Mouse (Mus musculus) limb, embryonic 14.5 days (tissue): Measurements from ENCODE around the gene Ap2b1. TPM values are rescaled to one million over a fixed set of nuclear protein-coding genes. Genes with fewer than 3 reads are reported as not detected.
A peak's percentile ranks its signal among the peaks of the same experiment; 100 is the strongest.

ENCODE experiments used
- ATAC-seq: fragments of 200-750 bp; cut with Nextera tagmentation; 2 replicates; pipeline ENCODE4 v1.8.0; 2017; ENCODE audit warnings: low read depth, moderate number of reproducible peaks, moderate TSS enrichment; ENCODE audit not compliant: low FRiP score
- DNase-seq: peaks from one replicate; pipeline ENCODE4 v3.0.0-alpha.2; 2015; ENCODE audit warnings: low spot score
- H3K27ac ChIP-seq: fragments of 300-500 bp; sonication (generic); replicated peaks from 2 replicates; pipeline ENCODE4 v1.5.1; 2014; ENCODE audit warnings: low read depth, mild to moderate bottlenecking, low read length, moderate library complexity, mixed read lengths
- H3K27me3 ChIP-seq: fragments of 300-500 bp; sonication (generic); 2 replicates; pipeline ENCODE4 v1.6.1; 2014; ENCODE audit warnings: low read length, mixed read lengths; ENCODE audit not compliant: control insufficient read depth, insufficient read depth
- H3K36me3 ChIP-seq: fragments of 300-500 bp; sonication (generic); 2 replicates; pipeline ENCODE4 v1.6.1; 2014; ENCODE audit warnings: mild to moderate bottlenecking, low read length, moderate library complexity, mixed read lengths; ENCODE audit not compliant: control insufficient read depth, insufficient read depth
- H3K4me1 ChIP-seq: fragments of 300-500 bp; sonication (generic); 2 replicates; pipeline ENCODE4 v1.6.1; 2014; ENCODE audit warnings: antibody characterized with exemption, low read length, mixed read lengths; ENCODE audit not compliant: control insufficient read depth, insufficient read depth
- H3K4me2 ChIP-seq: fragments of 300-500 bp; sonication (generic); replicated peaks from 2 replicates; pipeline ENCODE4 v1.6.1; 2014; ENCODE audit warnings: low read depth, mild to moderate bottlenecking, low read length, moderate library complexity; ENCODE audit not compliant: severe bottlenecking
- H3K4me3 ChIP-seq: fragments of 300-500 bp; sonication (generic); replicated peaks from 2 replicates; pipeline ENCODE4 v1.5.1; 2014; ENCODE audit warnings: low read length
- H3K9ac ChIP-seq: fragments of 300-500 bp; sonication (generic); 2 replicates; pipeline ENCODE4 v1.6.1; 2014; ENCODE audit warnings: mild to moderate bottlenecking, low read depth, low read length, moderate library complexity; ENCODE audit not compliant: severe bottlenecking
- H3K9me3 ChIP-seq: fragments of 300-500 bp; sonication (generic); 2 replicates; pipeline ENCODE4 v1.6.1; 2016; ENCODE audit warnings: low read length; ENCODE audit not compliant: control insufficient read depth
- POLR2A ChIP-seq: fragments of 200-500 bp; IDR thresholded peaks from 2 replicates; pipeline ENCODE4 v1.8.0; 2012; ENCODE audit warnings: inconsistent platforms, mild to moderate bottlenecking, moderate library complexity, borderline replicate concordance; ENCODE audit not compliant: insufficient read depth, insufficient read length; ENCODE audit errors: extremely low read depth
- WGBS: fragments of 180-500 bp; shearing (Covaris S2); extraction: QIAGEN DNeasy Blood & Tissue Kit; methylation state at CpG from one replicate; pipeline ENCODE4 v1.1.7; 2014; 5-methylcytosine and 5-hydroxymethylcytosine counted together
- polyA plus RNA-seq, 2 experiments: library from polyadenylated mRNA; depleted of rRNA in 1 of 2; stranded (reverse) in 1 of 2; unstranded in 1 of 2; fragments of >200 nt; fragmentation: Nextera tagmentation in 1 of 2; extraction: Ambion mirVana in 1 of 2; gene quantifications; 2 replicates each; pipeline versions ENCODE4 v1.2.1 to v1.2.3; 2012 to 2014

The Ap2b1 gene
- polyA plus RNA-seq, 2 experiments = 49.6 to 62.4 TPM

DNA sequence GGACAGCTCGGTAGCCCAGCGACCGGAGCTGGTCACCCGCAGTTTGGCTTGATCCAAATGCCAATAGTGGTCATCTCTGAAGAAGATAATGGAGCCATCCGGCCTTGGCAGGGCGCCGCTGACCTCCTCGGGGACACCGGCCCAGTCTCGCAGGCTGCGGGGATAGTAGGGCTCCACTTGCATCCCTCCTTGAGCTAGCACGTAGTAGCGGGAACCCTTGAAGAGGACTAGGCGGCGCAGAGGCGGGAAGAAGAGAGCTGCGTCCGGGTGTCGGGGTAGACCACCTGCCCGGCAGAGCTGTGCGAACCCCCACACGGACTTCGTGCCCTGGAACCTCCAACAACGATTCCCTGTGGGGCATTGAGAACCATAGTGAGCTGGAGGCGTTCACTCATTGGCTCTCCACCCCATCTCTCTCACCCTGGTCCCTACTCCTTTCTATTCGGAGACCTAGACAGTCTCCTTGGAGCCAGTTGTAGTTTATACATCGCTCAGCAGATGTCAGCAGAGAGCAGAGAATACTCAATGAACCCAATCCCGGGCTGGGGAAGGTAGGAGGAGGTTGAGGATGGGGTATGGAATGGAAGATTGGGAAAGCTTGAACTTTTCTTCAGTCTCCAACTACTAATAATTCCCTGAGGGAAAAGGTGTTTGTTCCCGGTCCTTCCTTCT, 143.9 kb downstream of the Ap2b1 start:
- peak; percentile 85 for DNase-seq
- Histone ChIP-seq H3K9me3 (no peaks in the 10 kb centered on the region), H3K4me2 (peak overlapping the region; percentile 39), H3K4me1 (no peaks in the 10 kb centered on the region; the same call in 1 of the 2 replicates), H3K27ac (no peak overlapping the region), H3K4me3 (peak overlapping the region; percentile 13), H3K27me3 (peaks cover 56% of the 10 kb centered on the region), H3K9ac (no peak overlapping the region), H3K36me3 (no peaks in the 10 kb centered on the region)
- no peak; the same call in 1 of the 2 replicates for ATAC-seq
- no peak for TF ChIP-seq POLR2A
- 13% methylated on average over 27 of the region's 29 CpGs for WGBS

GRCm38 (mm10) chr11:83443824-83444223, 145.0 kb downstream of the Ap2b1 start:
- Histone ChIP-seq H3K27ac (no peak overlapping the region), H3K9ac (no peak overlapping the region), H3K4me3 (no peak overlapping the region), H3K9me3 (no peaks in the 10 kb centered on the region), H3K4me1 (peaks cover 4% of the 10 kb centered on the region; the same call in 1 of the 2 replicates), H3K27me3 (peaks cover 56% of the 10 kb centered on the region), H3K4me2 (no peak overlapping the region), H3K36me3 (no peaks in the 10 kb centered on the region)
- DNase-seq (no peak), ATAC-seq (no peak)
- no peak for TF ChIP-seq POLR2A
- WGBS = 4% methylated on average over 7 of the region's 7 CpGs

DNA sequence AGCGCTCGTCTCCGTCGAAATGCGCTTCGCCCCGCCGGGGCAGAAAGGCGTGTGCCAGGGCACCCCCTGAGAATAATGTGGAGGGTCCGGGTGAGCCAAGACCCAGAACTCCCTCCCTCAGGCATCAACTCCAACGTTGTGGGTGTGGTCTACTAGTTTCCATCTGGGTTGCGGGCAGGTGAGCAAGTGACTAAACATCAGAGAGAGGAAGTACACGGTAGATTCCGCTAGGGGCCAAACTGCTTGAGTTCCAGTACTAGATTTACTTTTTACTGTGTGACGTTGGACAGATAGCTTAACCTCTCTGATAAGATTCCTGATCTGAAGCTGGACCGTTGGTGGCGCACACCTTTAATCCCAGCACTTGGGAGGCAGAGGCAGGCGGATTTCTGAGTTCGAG, 146.2 kb downstream of the Ap2b1 start:
- no peak overlapping the region for H3K9ac ChIP-seq
- peaks cover 9% of the 10 kb centered on the region; the same call in 1 of the 2 replicates for H3K4me1 ChIP-seq
- no peaks in the 10 kb centered on the region for H3K9me3 ChIP-seq
- no peaks in the 10 kb centered on the region for H3K36me3 ChIP-seq
- H3K4me2 ChIP-seq = peak overlapping the region; percentile 35
- no peak for TF ChIP-seq POLR2A
- H3K27ac ChIP-seq = no peak overlapping the region
- DNase-seq (no peak), ATAC-seq (no peak)
- 31% methylated on average over 19 of the region's 19 CpGs for WGBS
- H3K27me3 ChIP-seq = peaks cover 56% of the 10 kb centered on the region
- H3K4me3 ChIP-seq = peak overlapping the region; percentile 15

DNA sequence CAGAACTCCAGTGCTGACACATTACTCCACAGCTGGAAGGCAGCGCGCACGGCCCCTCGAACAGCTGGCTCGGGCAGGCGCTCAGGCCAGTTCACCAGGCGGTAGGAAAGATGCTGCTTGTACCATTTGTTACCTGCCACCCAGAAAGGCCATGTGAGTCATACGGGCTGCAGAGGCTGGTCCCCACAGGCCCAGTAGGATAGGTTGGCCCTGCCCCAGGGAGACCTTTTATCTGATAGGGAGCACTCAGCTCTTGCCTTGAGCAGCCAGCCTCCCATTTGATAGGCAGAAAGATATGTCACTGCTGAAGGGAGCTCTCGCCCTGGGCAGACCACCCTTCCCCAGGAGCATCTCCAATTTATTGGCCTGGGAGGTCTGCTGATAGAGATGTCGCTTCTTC, 148.8 kb downstream of the Ap2b1 start:
- 68% methylated on average over 10 of the region's 10 CpGs for WGBS
- no peak overlapping the region for H3K9ac ChIP-seq
- H3K9me3 ChIP-seq = no peaks in the 10 kb centered on the region

GRCm38 (mm10) chr11:83448021-83448926, 149.4 kb downstream of the Ap2b1 start:
- Histone ChIP-seq H3K27ac (no peak overlapping the region), H3K4me2 (no peak overlapping the region), H3K4me3 (no peak overlapping the region), H3K9ac (no peak overlapping the region), H3K27me3 (peaks cover 33% of the 10 kb centered on the region), H3K4me1 (peaks cover 9% of the 10 kb centered on the region; the same call in 1 of the 2 replicates), H3K9me3 (no peaks in the 10 kb centered on the region), H3K36me3 (no peaks in the 10 kb centered on the region)
- no peak for ATAC-seq
- no peak for DNase-seq
- 41% methylated on average over 15 of the region's 16 CpGs for WGBS
- TF ChIP-seq POLR2A = no peak

More for the DNA sequence above, 148.8 kb downstream of the Ap2b1 start:
- Histone ChIP-seq H3K36me3 (no peaks in the 10 kb centered on the region), H3K4me2 (no peak overlapping the region), H3K27me3 (peaks cover 39% of the 10 kb centered on the region), H3K27ac (no peak overlapping the region), H3K4me1 (peaks cover 9% of the 10 kb centered on the region; the same call in 1 of the 2 replicates), H3K4me3 (no peak overlapping the region)
- no peak for DNase-seq
- ATAC-seq = no peak
- no peak for TF ChIP-seq POLR2A
